Mouse (Mus musculus) midbrain, embryonic 10.5 days (tissue): ENCODE data around the gene Hapln2. TPM values are rescaled to one million over a fixed set of nuclear protein-coding genes. Genes with fewer than 3 reads are reported as not detected.
A peak's percentile ranks its signal among the peaks of the same experiment; 100 is the strongest.

Experiments used
- DNase-seq: peaks from one replicate; pipeline ENCODE4 v3.0.0-alpha.2; 2017; ENCODE audit warnings: low spot score
- H3K27ac ChIP-seq: fragments of 300-500 bp; sonication (generic); replicated peaks from 2 replicates; pipeline ENCODE4 v1.5.1; 2016; ENCODE audit warnings: mild to moderate bottlenecking
- H3K27me3 ChIP-seq: fragments of 300-500 bp; sonication (generic); 2 replicates; pipeline ENCODE4 v1.6.1; 2016; ENCODE audit warnings: low read depth, mild to moderate bottlenecking; ENCODE audit not compliant: poor library complexity, severe bottlenecking
- H3K36me3 ChIP-seq: fragments of 300-500 bp; sonication (generic); 2 replicates; pipeline ENCODE4 v1.6.1; 2016; ENCODE audit warnings: mild to moderate bottlenecking, moderate library complexity
- H3K4me1 ChIP-seq: fragments of 300-500 bp; sonication (generic); 2 replicates; pipeline ENCODE4 v1.6.1; 2016
- H3K4me3 ChIP-seq: fragments of 300-500 bp; sonication (generic); 2 replicates; pipeline ENCODE4 v1.5.1; 2016; ENCODE audit warnings: mild to moderate bottlenecking, moderate library complexity
- H3K9me3 ChIP-seq: fragments of 300-500 bp; sonication (generic); replicated peaks from 2 replicates; pipeline ENCODE4 v1.6.1; 2016; ENCODE audit warnings: mild to moderate bottlenecking
- WGBS: fragments of 180-500 bp; shearing (Covaris S2); methylation state at CpG from one replicate; pipeline ENCODE4 v1.1.7; 2016; 5-methylcytosine and 5-hydroxymethylcytosine counted together
- polyA plus RNA-seq: library from polyadenylated mRNA; unstranded; fragments of >200 nt; fragmentation: Nextera tagmentation; extraction: Ambion mirVana; gene quantifications from 2 replicates; pipeline ENCODE4 v1.2.1, GENCODE M21; 2016

Gene Hapln2
- polyA plus RNA-seq, 1 experiment from 2014 or later = not detected

DNA sequence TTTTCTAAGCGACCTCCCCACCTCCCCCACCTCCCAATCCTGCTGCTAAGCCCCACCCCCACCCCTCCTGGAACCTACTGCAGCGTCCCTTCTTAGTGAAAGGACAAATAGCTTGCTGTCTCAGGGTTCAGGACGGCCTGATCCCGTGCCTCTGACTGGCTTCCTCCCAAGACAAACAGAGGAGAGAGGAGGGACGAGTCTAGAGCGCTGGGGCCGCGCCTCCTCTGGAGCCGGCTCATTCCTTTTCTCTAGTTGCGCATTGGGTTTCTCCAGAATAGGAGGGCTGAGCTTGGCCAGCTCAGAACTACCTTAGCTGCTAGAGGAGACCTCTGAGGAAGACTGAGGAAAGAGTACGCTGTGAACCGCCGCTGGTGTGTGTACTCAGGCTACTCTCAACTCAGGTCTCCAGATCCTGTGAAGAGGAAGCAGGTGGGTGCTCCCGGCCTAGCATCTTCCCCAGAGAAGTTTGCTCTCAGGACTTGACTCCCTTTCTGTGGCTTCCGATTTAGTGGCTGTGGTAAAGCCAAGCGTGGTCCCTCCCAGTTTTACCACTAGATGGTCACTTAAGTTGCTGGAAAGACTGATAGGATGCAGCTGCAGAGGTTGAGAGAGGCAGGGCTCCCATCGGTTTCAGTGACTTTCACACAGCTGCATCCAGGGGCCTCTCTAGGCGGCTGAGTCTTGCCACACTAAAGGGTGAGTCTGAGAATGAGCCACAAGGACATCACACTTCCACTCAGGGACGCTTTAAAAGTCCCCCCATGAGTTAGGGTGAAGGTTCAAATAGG is 3.4 kb upstream of the Hapln2 start:
- Histone ChIP-seq H3K27me3 (peaks cover 49% of the 10 kb centered on the region), H3K27ac (no peak overlapping the region), H3K36me3 (no peaks in the 10 kb centered on the region), H3K4me1 (peaks cover 11% of the 10 kb centered on the region), H3K9me3 (peaks cover 6% of the 10 kb centered on the region), H3K4me3 (no peak overlapping the region)
- WGBS = 22% methylated on average over 19 of the region's 19 CpGs
- no peak for DNase-seq

DNA sequence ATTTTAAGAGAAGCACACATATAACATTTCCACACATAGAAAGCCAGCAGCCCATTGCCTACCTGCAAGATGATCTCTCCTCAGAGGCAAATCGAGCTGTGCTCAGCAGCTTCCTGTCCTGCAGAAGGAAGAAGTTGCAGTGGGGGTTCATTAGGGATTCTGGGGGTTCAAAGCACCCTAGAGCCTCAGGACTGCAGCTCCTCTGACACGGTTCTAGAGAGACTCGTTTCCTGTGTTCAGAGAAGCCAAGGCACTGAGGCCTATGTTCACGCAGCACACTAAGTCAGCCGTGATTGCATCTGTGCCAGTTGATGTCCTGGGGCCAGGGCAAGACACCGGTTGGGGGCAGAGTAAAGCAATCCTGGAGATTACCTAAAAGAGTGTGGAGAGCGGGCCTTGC is 560 bp downstream of the Hapln2 start:
- H3K36me3 ChIP-seq = no peaks in the 10 kb centered on the region
- H3K9me3 ChIP-seq = peaks cover 6% of the 10 kb centered on the region
- peaks cover 80% of the 10 kb centered on the region for H3K27me3 ChIP-seq
- no peak for DNase-seq
- H3K27ac ChIP-seq = no peak overlapping the region
- H3K4me3 ChIP-seq = no peak overlapping the region
- peaks cover 33% of the 10 kb centered on the region for H3K4me1 ChIP-seq
- 67% methylated on average over 7 of the region's 7 CpGs for WGBS

DNA sequence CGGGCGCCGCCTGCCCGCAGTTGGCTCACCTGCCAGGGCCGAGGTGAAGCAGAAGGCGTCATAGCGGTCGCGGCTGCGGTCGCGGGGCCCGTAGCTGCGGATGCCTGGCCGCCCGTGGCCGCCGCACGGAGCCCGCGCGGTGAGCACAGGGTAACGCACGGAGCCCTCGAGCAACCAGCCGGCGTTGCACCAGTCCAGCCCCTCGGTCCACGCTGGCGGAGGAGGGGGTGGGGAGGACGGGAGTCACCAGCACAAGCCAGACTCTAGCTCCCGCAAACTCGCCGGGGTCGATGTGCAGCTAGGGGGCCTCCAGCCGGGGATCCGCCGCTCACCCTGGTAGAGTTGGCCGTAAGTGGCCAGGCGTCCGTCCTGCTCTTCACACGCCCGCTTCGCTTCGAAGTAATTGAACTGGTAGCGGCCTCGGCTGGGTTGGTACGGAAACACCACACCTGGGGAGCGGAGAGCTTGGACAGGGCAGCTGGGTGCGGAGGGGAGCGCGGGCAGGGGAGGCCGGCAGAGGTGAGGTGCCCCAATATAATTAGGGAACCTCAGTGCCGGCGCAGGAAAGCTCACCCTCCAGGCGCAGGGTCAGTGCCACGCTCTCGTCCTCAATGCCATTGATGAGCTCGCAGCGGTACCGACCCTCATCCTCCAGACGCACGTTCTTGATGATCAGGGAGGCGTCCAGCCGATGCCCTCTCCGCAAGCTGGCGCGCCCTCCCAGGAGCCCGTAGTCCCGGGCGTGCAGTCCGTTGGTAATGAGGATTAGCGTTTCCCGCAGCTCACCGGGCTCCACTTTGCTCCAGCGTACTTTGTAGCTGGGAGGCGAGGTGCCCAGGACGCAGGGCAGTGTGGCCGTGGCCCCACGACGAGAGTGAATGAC is 4.0 kb downstream of the Hapln2 start:
- H3K36me3 ChIP-seq = no peaks in the 10 kb centered on the region
- peak overlapping the region; percentile 65 for H3K4me3 ChIP-seq
- H3K27me3 ChIP-seq = peaks cover 83% of the 10 kb centered on the region
- peaks cover 22% of the 10 kb centered on the region for H3K4me1 ChIP-seq
- peaks cover 6% of the 10 kb centered on the region for H3K9me3 ChIP-seq
- no peak overlapping the region for H3K27ac ChIP-seq
- WGBS = under 1% methylated on average over 81 of the region's 81 CpGs
- DNase-seq = peak; percentile 46

DNA sequence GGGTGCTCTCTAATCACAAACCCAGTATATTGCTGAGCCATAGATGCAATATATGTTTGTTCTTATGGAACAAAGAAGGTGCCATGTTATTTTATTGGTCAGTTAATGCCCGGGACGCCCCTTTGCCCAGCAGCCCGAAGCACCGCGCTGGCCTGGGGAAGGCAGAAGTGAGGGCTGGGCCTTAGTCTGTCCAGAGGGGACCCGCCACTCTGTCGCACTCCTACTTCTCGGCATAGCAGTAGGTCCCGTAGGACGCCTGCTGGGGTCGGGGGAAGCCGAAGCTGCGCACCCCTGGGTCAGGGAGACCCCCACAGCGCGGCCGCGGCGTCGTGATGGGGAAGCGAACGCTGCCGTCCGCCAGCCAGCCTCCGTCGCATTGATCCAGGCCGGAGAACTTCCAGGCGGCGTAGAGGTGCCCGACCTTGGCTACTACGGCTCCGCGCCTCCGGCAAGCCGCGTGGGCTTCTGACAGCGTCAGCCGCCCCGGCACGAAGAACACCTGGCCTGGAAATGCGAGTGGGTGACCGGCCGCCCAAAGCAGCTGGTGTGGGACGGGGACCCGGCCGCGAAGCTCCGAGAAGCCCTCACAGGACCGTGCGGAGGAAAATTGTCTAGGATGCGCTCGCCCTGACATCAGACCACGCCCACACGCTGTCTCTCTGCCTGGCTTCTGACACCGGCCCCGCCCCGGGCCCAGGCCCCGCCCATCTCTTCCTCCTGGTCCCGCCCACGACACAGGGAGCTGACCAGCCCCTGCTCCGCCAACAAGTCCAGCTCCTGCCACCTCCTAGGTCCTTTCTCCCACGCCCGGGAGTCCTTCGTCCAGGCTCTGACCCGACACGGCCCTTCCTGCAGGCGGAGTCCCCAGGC is 4.8 kb downstream of the Hapln2 start:
- WGBS = under 1% methylated on average over 66 of the region's 66 CpGs
- Histone ChIP-seq H3K27me3 (peaks cover 86% of the 10 kb centered on the region), H3K4me1 (peaks cover 22% of the 10 kb centered on the region), H3K27ac (no peak overlapping the region), H3K36me3 (no peaks in the 10 kb centered on the region), H3K9me3 (no peaks in the 10 kb centered on the region), H3K4me3 (peak overlapping the region; percentile 65)
- DNase-seq = peak; percentile 95

- no peak overlapping the region for H3K4me3 ChIP-seq
- WGBS = 12% methylated on average over 6 of the region's 6 CpGs
- no peak overlapping the region for H3K27ac ChIP-seq
- H3K9me3 ChIP-seq = 0 out of 2 replicates have a peak, but pooled peaks cover 4% of the 10 kb centered on the region
- no peaks in the 10 kb centered on the region for H3K36me3 ChIP-seq
- no peak for DNase-seq
- peaks cover 6% of the 10 kb centered on the region for H3K27me3 ChIP-seq
- no peaks in the 10 kb centered on the region for H3K4me1 ChIP-seq
Measured at GRCm38 (mm10) chr3:88010634-88011265, 16.6 kb downstream of the Hapln2 start.

DNA sequence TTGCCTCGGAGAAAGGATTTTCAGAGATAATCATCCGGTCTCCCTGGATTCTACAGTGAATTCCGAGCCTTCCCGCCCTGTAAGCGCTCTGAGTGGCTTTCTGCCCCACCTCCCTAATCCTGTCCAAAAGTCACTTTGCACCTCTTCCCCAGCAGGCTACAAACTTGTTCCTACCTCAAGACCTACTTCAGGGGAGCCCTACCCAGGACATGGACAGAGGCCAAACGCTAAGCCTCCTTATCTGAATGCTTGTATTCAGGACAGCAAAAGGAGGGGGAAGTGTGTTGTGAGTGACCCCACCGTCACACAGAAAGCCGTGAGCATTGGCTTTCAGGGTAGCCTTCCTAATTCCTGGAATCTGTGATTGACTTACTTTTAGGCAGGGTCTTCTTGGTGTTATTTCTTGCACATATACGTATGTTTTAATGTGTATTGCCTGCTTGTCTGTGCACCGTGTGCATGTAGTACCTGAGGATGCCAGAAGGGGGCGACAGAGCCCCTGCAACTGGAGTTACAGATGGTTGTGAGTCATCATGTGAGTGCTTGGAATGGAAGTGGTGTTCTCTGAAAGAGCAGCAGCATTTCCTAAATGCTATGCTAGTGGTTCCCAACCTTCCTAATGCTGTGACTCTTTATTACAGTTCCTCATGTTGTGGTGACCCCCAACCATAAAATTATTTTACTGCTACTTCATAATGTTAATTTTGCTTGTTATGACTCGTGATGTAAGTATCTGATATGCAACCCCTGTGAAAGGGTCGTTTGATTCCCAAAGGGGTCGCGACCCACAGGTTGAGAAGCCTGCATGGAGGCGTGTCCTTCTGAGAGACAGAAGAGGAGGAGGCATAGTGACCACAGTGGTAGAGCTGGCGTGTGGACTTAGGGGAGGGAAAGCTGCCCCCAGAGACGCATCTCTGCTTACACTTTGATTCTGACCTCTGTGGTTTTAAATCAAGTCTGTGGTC is 21.3 kb downstream of the Hapln2 start:
- DNase-seq = no peak
- 80% methylated on average over 18 of the region's 18 CpGs for WGBS
- H3K9me3 ChIP-seq = peaks cover 4% of the 10 kb centered on the region; the same call in 1 of the 2 replicates
- peaks cover 14% of the 10 kb centered on the region for H3K4me1 ChIP-seq
- H3K4me3 ChIP-seq = no peak overlapping the region
- H3K27me3 ChIP-seq = peaks cover 39% of the 10 kb centered on the region
- no peak overlapping the region for H3K27ac ChIP-seq
- H3K36me3 ChIP-seq = no peaks in the 10 kb centered on the region

DNA sequence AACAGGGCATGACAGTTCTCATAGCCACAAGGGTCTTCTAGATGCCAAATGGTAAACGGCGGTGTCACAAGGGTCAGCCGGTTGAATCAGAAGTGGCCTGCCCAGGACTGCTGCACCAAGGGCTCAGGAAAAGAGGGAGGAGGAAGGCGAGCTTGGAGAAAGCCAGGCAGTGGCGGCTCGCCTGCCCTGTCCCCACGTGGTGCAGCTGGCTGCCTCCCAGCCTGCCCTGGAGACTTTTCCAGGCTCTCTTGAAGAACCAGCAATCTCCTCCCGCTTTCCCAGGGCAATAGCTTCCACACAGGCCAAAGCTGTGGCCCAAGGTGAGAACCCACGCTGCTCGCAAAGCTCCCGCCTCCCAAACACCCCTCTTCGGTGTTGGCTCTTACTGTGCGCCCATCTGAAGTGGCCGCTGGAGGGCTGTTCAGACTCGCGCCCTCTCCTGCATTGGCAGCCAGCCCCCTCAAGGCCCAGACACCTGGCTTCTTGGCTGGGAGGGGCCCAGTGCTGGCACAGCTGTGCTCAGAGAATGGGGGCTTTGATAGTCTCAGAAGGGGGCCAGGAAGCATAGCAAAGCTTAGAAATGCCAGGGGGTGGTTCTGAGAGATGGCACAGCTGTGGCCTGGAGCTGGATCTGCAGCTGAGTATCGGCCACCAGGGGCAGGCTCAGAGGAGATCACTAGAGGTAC is 24.9 kb downstream of the Hapln2 start:
- Histone ChIP-seq H3K9me3 (peaks cover 4% of the 10 kb centered on the region; the same call in 1 of the 2 replicates), H3K27me3 (peaks cover 76% of the 10 kb centered on the region), H3K27ac (no peak overlapping the region), H3K4me3 (no peak overlapping the region), H3K36me3 (no peaks in the 10 kb centered on the region), H3K4me1 (peaks cover 40% of the 10 kb centered on the region)
- 4% methylated on average over 17 of the region's 17 CpGs for WGBS
- peak; percentile 31 for DNase-seq

DNA sequence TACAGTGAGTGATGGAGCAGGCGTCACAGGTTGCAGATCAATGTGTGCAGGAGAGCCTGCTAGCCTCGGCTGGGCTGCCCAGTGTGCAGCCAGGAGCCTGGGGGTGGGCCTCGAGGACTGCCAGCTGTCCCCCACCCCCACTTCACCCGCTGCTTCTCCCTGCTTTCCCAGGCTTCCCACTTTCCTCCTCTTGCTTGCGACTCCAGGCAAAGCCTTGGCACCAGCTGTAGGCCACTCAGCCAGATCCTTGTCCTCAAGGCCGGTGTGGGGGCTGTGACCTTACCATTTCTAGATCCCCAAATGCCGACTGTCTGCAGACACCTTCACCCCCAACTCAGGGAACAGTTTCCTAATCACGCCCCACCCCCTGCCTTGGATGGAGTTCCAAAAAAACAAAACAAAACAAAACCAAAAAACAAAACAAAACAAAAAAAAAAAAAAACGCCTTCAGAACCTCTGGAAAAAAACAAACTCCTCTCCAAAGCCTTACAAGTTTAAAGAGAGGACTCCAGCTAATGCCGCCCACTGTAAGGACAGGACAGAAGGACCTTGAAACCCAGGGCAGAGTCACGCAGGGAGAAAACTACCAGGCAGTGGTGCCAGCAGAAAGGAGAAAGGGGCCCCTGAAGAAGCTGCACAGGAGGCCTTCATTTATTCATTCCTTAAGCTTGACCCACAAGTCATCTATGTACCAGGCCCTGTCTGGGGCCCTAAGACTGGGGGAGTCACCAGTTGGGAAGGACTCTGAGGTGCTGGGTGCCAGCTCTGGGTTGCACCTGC is 26.4 kb downstream of the Hapln2 start:
- H3K4me1 ChIP-seq = peaks cover 54% of the 10 kb centered on the region

GRCm38 (mm10) chr3:88000181-88000580 is 27.2 kb downstream of the Hapln2 start, which contains the start of gene Bcan:
Bcan (minus strand) TSS chr3:88000230.
- Histone ChIP-seq H3K27me3 (peaks cover 94% of the 10 kb centered on the region), H3K4me1 (peaks cover 62% of the 10 kb centered on the region), H3K36me3 (no peaks in the 10 kb centered on the region), H3K27ac (no peak within 1 kb of the TSS), H3K4me3 (peak within 1 kb of the TSS; percentile 56), H3K9me3 (no peaks in the 10 kb centered on the region; the same call in 1 of the 2 replicates)
- DNase-seq = peak; percentile 64
- under 1% methylated on average over 39 of the region's 39 CpGs for WGBS

More for the DNA sequence above, 26.4 kb downstream of the Hapln2 start:
- 10% methylated on average over 11 of the region's 11 CpGs for WGBS
- no peak overlapping the region for H3K27ac ChIP-seq
- no peaks in the 10 kb centered on the region for H3K36me3 ChIP-seq
- H3K4me3 ChIP-seq = peak overlapping the region; percentile 56
- DNase-seq = no peak
- peaks cover 90% of the 10 kb centered on the region for H3K27me3 ChIP-seq
- peaks cover 2% of the 10 kb centered on the region; the same call in 1 of the 2 replicates for H3K9me3 ChIP-seq

- Histone ChIP-seq H3K27me3 (peaks cover 97% of the 10 kb centered on the region), H3K27ac (no peak overlapping the region), H3K4me1 (peaks cover 62% of the 10 kb centered on the region), H3K36me3 (no peaks in the 10 kb centered on the region), H3K4me3 (peak overlapping the region; percentile 56), H3K9me3 (no peaks in the 10 kb centered on the region; the same call in 1 of the 2 replicates)
- no peak for DNase-seq
- WGBS = under 1% methylated on average over 38 of the region's 38 CpGs
Measured at GRCm38 (mm10) chr3:87999243-87999895, 28.0 kb downstream of the Hapln2 start.
